Mouse (Mus musculus): ENCODE data around the gene 1810062G17Rik. TPM values are rescaled to one million over a fixed set of nuclear protein-coding genes. Genes with fewer than 3 reads are reported as not detected.
A peak's percentile ranks its signal among the peaks of the same experiment; 100 is the strongest.

1810062G17Rik gene
- polyA plus RNA-seq (2015; fragmentation: Nextera tagmentation; extraction: Ambion mirVana): 1.4 and 1.9 TPM in 2 replicates

DNA sequence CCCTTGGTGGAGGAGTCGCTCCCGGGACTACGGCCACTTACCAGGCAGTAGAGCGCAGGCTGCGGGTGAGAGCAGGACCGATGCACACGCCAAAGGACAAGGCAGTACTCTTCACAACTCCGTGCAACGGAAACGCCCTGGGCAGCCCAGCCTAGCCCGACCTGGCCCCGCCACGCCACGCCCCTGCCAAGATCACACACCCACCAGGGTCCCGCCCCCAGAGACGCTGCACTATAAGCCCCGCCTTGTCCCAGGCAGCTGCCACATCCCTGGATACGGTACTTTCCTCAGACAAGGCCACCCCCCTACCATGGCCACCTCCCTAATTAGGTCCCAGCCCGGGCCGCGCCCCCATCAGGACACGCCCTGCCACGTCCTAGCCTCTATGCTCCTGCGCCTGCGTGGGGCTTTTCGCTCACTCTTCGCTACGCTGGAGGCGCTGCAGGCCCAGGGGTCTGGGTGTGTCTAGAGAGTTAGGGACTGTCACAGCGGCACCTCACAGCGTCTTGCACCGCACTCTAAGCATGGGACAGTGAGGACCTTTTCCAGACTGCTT is at the start of gene 1810062G17Rik, which contains the start of gene Anxa5:
Gene 1810062G17Rik (plus strand): TSS at position 406 of the 556 bp plus-strand sequence.
Gene Anxa5 (minus strand): TSS at position 363 of the 556 bp plus-strand sequence.
- Histone ChIP-seq H3K4me2 (replicated peaks; ENCODE audit: low read depth, low read length) (peak within 1 kb of the TSS; percentile 81), H3K4me1 (ENCODE audit: insufficient read depth, low read length) (peaks cover 17% of the 10 kb centered on the region; the same call in 1 of the 2 replicates), H3K9ac (replicated peaks; ENCODE audit: low read length) (peak within 1 kb of the TSS; percentile 79), H3K9me3 (ENCODE audit: low read length) (no peaks in the 10 kb centered on the region), H3K27me3 (ENCODE audit: insufficient read depth, low read length) (no peaks in the 10 kb centered on the region), H3K36me3 (ENCODE audit: insufficient read depth, low read length) (no peaks in the 10 kb centered on the region), H3K27ac (ENCODE audit: low read length) (peak within 1 kb of the TSS; percentile 88), H3K4me3 (ENCODE audit: low read length) (peak within 1 kb of the TSS; percentile 73)
- peak; percentile 99 for ATAC-seq (ENCODE audit: low FRiP score, low TSS enrichment)
- WGBS: under 1% methylated on average over 32 of the region's 32 CpGs

DNA sequence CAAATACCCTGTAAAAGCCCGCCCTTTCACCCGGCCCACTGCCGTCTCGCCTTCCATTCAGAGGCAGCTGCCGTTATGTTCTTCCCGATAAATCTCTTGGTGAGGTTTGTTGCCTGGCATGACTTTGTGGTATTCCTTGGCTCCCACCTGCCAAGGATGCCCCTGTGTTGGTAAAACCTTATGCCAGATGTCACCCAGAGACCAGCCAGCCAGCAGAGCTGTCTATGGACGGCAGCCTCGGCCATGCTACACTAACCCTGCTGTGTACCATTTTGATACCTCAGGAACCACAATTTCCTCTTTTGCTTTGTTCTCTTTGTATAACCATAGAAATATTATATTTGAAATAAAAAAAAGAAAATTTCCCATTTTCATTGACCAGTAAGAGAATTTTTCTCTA is 48.4 kb upstream of the 1810062G17Rik start:
- H3K9ac ChIP-seq (replicated peaks; ENCODE audit: low read length): no peak overlapping the region
- H3K4me3 ChIP-seq (ENCODE audit: low read length): no peak overlapping the region
- no peak for ATAC-seq (ENCODE audit: low FRiP score, low TSS enrichment)
- H3K4me2 ChIP-seq (replicated peaks; ENCODE audit: low read depth, low read length): no peak overlapping the region
- no peaks in the 10 kb centered on the region for H3K27me3 ChIP-seq (ENCODE audit: insufficient read depth, low read length)
- no peaks in the 10 kb centered on the region for H3K36me3 ChIP-seq (ENCODE audit: insufficient read depth, low read length)
- 95% methylated on average over 8 of the region's 8 CpGs for WGBS
- H3K4me1 ChIP-seq (ENCODE audit: insufficient read depth, low read length): no peaks in the 10 kb centered on the region
- no peak overlapping the region for H3K27ac ChIP-seq (ENCODE audit: low read length)
- no peaks in the 10 kb centered on the region for H3K9me3 ChIP-seq (ENCODE audit: low read length)

DNA sequence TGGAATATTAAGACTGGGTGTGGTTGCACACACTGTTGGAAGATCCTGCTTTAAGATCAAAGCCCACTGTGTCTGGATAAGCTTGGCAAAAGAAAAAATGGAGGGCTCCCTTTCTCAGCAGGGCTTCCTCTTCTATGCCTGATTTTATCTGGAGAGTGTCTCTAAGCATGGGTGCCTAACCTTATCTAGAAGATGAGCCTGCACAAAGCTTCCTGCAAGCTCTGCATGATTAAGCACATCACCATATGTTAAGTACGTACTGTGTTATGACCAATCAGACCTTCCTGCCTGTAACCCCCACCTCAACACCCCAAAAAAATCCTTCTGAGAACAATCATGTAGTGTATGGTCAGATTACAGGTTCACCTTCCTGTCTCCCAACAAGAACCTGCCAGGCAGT is 45.4 kb upstream of the 1810062G17Rik start:
- Histone ChIP-seq H3K36me3 (ENCODE audit: insufficient read depth, low read length) (no peaks in the 10 kb centered on the region), H3K27ac (ENCODE audit: low read length) (no peak overlapping the region), H3K9ac (replicated peaks; ENCODE audit: low read length) (no peak overlapping the region), H3K27me3 (ENCODE audit: insufficient read depth, low read length) (no peaks in the 10 kb centered on the region), H3K4me1 (ENCODE audit: insufficient read depth, low read length) (no peaks in the 10 kb centered on the region), H3K9me3 (ENCODE audit: low read length) (no peaks in the 10 kb centered on the region), H3K4me2 (replicated peaks; ENCODE audit: low read depth, low read length) (no peak overlapping the region), H3K4me3 (ENCODE audit: low read length) (no peak overlapping the region)
- 75% methylated on average over 1 of the region's 1 CpGs for WGBS
- no peak for ATAC-seq (ENCODE audit: low FRiP score, low TSS enrichment)

DNA sequence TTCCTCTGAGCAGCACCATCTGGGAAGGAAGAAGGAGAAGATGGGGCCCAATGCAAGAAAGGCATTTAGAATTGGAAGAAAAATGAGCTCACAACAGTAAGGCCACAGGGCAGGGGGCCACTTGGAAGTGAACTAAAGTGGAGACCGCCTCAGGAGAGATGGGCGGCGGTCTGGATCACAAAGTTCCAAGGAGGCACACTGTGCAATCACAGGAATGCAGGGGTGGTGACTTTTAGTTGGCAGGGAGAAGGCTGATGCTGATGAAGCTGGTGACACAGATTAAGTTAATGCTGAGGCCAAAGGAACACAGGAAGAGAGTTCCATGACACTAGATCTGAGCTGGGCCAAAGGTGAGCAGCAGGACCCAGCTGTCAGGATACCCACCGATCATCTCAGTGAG is 35.5 kb upstream of the 1810062G17Rik start:
- no peak for ATAC-seq (ENCODE audit: low FRiP score, low TSS enrichment)
- H3K9ac ChIP-seq (replicated peaks; ENCODE audit: low read length): no peak overlapping the region
- H3K36me3 ChIP-seq (ENCODE audit: insufficient read depth, low read length): no peaks in the 10 kb centered on the region
- WGBS: 41% methylated on average over 4 of the region's 4 CpGs
- no peaks in the 10 kb centered on the region for H3K9me3 ChIP-seq (ENCODE audit: low read length)
- H3K27me3 ChIP-seq (ENCODE audit: insufficient read depth, low read length): no peaks in the 10 kb centered on the region
- no peak overlapping the region for H3K4me3 ChIP-seq (ENCODE audit: low read length)
- no peak overlapping the region for H3K27ac ChIP-seq (ENCODE audit: low read length)
- H3K4me2 ChIP-seq (replicated peaks; ENCODE audit: low read depth, low read length): no peak overlapping the region
- no peaks in the 10 kb centered on the region for H3K4me1 ChIP-seq (ENCODE audit: insufficient read depth, low read length)

DNA sequence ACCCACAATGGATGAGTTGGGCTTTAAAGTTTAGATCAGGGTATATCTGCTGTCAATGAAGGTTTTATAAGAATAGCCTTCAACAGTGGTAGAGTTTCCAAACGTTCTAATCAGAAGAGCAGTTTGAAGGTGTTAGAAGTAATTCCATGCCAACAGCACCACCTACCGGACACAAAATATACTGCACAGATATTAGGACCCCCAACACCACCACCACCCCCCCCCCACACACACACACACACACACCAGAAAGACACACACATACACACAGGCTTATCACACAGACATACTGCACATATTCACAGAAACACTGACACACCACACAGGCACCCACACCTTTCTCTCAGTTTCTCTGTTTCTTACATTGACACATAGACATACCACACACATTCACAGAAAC is 33.3 kb upstream of the 1810062G17Rik start:
- H3K27me3 ChIP-seq (ENCODE audit: insufficient read depth, low read length): no peaks in the 10 kb centered on the region
- no peaks in the 10 kb centered on the region for H3K9me3 ChIP-seq (ENCODE audit: low read length)
- ATAC-seq (ENCODE audit: low FRiP score, low TSS enrichment): peak; percentile 35; the same call in 1 of the 2 replicates
- no peak overlapping the region for H3K4me2 ChIP-seq (replicated peaks; ENCODE audit: low read depth, low read length)
- no peak overlapping the region for H3K27ac ChIP-seq (ENCODE audit: low read length)
- H3K4me3 ChIP-seq (ENCODE audit: low read length): no peak overlapping the region
- H3K36me3 ChIP-seq (ENCODE audit: insufficient read depth, low read length): no peaks in the 10 kb centered on the region; the same call in 1 of the 2 replicates
- no peak overlapping the region for H3K9ac ChIP-seq (replicated peaks; ENCODE audit: low read length)
- WGBS: 0% methylated on average over 2 of the region's 2 CpGs
- no peaks in the 10 kb centered on the region for H3K4me1 ChIP-seq (ENCODE audit: insufficient read depth, low read length)

DNA sequence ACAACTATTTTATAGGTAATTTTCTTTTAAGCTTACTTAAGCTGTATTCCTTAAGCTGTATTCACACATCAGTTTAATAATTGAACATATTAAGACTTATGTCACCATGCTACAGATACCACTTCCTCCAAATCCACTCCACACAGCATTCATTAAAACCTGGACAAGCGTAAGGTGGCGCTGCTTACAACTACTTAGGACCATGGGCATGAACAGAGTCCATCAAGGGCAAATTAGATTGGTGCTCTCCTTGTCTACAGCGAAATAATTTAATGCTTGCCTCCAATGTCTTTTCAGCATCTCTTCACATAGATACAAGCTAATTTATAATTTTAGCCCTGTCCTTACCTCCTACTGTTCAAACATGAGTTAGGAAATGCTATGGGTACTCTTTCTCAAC is 29.7 kb upstream of the 1810062G17Rik start:
- H3K4me3 ChIP-seq (ENCODE audit: low read length): no peak overlapping the region
- 95% methylated on average over 3 of the region's 3 CpGs for WGBS
- no peak overlapping the region for H3K27ac ChIP-seq (ENCODE audit: low read length)
- no peak overlapping the region for H3K4me2 ChIP-seq (replicated peaks; ENCODE audit: low read depth, low read length)
- peaks cover 18% of the 10 kb centered on the region for H3K36me3 ChIP-seq (ENCODE audit: insufficient read depth, low read length)
- H3K4me1 ChIP-seq (ENCODE audit: insufficient read depth, low read length): no peaks in the 10 kb centered on the region
- no peak overlapping the region for H3K9ac ChIP-seq (replicated peaks; ENCODE audit: low read length)
- no peaks in the 10 kb centered on the region for H3K27me3 ChIP-seq (ENCODE audit: insufficient read depth, low read length)
- no peak for ATAC-seq (ENCODE audit: low FRiP score, low TSS enrichment)
- no peaks in the 10 kb centered on the region for H3K9me3 ChIP-seq (ENCODE audit: low read length)

DNA sequence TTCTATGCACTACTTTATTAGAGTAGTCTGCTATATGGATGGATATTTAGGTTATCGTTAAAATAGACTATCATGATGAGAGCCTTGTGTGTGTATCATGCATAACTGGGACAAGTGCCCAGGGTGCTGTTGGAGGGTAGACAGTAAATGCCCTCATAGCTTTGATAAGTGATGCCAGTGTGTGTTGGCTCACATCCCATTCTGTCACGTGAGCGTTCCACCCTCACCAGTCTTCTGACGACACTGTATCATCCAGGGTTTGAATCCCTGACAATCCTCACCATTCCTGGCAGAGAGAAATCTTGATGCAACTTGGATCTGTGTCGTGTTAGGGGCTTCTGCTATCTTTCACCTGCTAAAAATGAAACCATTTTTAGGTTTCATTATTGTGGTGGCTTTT is 29.2 kb upstream of the 1810062G17Rik start:
- WGBS: 82% methylated on average over 5 of the region's 5 CpGs
- Histone ChIP-seq H3K9me3 (ENCODE audit: low read length) (no peaks in the 10 kb centered on the region), H3K27ac (ENCODE audit: low read length) (no peak overlapping the region), H3K4me1 (ENCODE audit: insufficient read depth, low read length) (no peaks in the 10 kb centered on the region), H3K36me3 (ENCODE audit: insufficient read depth, low read length) (peaks cover 22% of the 10 kb centered on the region), H3K4me3 (ENCODE audit: low read length) (no peak overlapping the region), H3K27me3 (ENCODE audit: insufficient read depth, low read length) (no peaks in the 10 kb centered on the region), H3K9ac (replicated peaks; ENCODE audit: low read length) (no peak overlapping the region), H3K4me2 (replicated peaks; ENCODE audit: low read depth, low read length) (no peak overlapping the region)
- ATAC-seq (ENCODE audit: low FRiP score, low TSS enrichment): no peak

DNA sequence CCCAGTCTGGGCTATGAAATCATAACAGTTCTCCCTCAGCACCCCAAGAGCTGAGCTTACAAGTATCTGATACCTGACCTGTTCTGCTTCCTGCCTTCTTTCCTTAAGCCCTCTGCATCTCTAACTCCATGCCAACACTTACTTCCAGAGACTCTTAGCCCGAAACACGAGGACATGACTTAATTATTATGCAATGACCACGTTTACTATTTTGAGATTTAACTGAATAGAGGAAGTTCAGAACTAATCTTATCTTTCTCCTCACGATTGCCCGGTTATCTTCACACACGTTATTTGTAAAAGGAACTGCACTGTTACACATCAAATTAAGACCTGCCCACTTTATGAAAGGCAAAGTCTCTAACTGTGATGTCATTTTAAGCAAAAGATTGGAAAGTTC is 28.8 kb upstream of the 1810062G17Rik start:
- Histone ChIP-seq H3K4me1 (ENCODE audit: insufficient read depth, low read length) (no peaks in the 10 kb centered on the region), H3K9me3 (ENCODE audit: low read length) (no peaks in the 10 kb centered on the region), H3K36me3 (ENCODE audit: insufficient read depth, low read length) (peaks cover 22% of the 10 kb centered on the region), H3K9ac (replicated peaks; ENCODE audit: low read length) (no peak overlapping the region), H3K27ac (ENCODE audit: low read length) (no peak overlapping the region), H3K4me3 (ENCODE audit: low read length) (no peak overlapping the region), H3K4me2 (replicated peaks; ENCODE audit: low read depth, low read length) (no peak overlapping the region), H3K27me3 (ENCODE audit: insufficient read depth, low read length) (no peaks in the 10 kb centered on the region)
- no peak for ATAC-seq (ENCODE audit: low FRiP score, low TSS enrichment)
- 78% methylated on average over 6 of the region's 6 CpGs for WGBS

DNA sequence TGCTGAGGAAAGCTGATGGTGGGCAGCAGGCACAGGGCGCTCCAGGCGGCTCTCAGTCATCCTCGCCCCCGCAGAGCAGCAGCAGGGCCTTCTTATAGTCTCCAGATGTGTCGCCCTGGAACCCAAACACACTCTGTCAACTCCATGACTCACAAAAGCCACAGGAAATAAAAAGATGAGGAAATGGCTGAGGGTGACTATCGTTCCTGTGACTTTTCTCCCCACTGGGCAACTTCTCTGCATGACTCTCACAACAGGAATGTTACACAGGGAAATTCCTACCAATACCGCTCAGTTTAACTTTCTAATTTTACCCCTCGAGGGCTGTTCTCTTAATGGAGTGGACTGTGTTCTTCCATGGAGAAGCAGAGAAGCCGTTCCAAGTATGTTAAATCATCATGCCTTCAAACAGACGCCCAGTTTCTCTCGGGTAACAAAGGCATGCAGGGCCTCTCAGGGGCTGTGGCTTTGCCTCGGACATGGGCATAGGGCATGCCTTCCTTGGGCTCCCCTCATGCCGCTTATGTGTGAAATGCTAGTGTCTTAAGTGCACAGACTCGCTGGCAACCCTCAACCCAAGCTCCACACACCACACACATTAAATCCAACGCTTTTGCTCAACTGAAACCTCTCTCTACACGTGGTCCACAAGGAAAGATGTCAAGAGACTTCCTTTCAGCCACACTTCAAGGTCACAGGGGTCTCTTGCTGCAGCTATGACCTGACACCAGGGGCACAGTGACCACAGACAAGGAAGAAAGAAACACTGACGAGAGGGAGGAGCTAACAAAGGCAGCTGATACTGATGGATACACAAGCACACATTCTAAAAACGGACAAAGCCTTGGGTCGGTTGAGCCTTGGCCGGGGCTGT is 26.2 kb upstream of the 1810062G17Rik start:
- WGBS: 37% methylated on average over 20 of the region's 20 CpGs
- peaks cover 37% of the 10 kb centered on the region for H3K36me3 ChIP-seq (ENCODE audit: insufficient read depth, low read length)
- no peak overlapping the region for H3K27ac ChIP-seq (ENCODE audit: low read length)
- no peak overlapping the region for H3K4me3 ChIP-seq (ENCODE audit: low read length)
- no peak overlapping the region for H3K9ac ChIP-seq (replicated peaks; ENCODE audit: low read length)
- no peak for ATAC-seq (ENCODE audit: low FRiP score, low TSS enrichment)
- no peak overlapping the region for H3K4me2 ChIP-seq (replicated peaks; ENCODE audit: low read depth, low read length)
- no peaks in the 10 kb centered on the region for H3K4me1 ChIP-seq (ENCODE audit: insufficient read depth, low read length)
- H3K9me3 ChIP-seq (ENCODE audit: low read length): no peaks in the 10 kb centered on the region
- H3K27me3 ChIP-seq (ENCODE audit: insufficient read depth, low read length): no peaks in the 10 kb centered on the region

DNA sequence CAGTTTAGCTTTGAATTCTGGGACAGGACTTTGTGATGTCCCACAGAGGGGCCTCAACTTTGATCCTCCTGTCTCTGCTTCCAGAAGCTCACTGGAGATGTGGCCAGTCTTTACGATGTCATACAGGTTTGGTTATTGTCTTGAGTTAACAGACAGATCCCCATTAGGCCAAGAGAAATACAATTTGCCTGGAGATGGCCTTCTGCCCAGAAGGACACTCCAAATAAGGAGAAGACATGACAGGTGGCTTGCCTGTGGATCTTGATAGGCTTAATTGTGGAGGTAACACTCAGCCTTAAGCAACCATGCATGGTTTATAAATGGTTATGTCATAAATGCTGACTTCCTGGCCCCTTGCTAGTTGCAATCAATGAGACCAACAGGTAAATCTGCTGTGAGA is 23.2 kb upstream of the 1810062G17Rik start:
- no peak overlapping the region for H3K4me3 ChIP-seq (ENCODE audit: low read length)
- ATAC-seq (ENCODE audit: low FRiP score, low TSS enrichment): no peak
- H3K9ac ChIP-seq (replicated peaks; ENCODE audit: low read length): no peak overlapping the region
- no peak overlapping the region for H3K27ac ChIP-seq (ENCODE audit: low read length)
- peaks cover 53% of the 10 kb centered on the region for H3K36me3 ChIP-seq (ENCODE audit: insufficient read depth, low read length)
- no peaks in the 10 kb centered on the region for H3K9me3 ChIP-seq (ENCODE audit: low read length)
- H3K4me1 ChIP-seq (ENCODE audit: insufficient read depth, low read length): no peaks in the 10 kb centered on the region
- WGBS: 84% methylated on average over 1 of the region's 1 CpGs
- no peaks in the 10 kb centered on the region for H3K27me3 ChIP-seq (ENCODE audit: insufficient read depth, low read length)
- no peak overlapping the region for H3K4me2 ChIP-seq (replicated peaks; ENCODE audit: low read depth, low read length)
